Mouse (Mus musculus): ENCODE measurements at regions not wholly inside any gene's neighbourhood (a gene's known extent, or its start where the extent isn't known, plus 50 kb on each side); places are given as distances from the start of the nearest gene placed in this dataset.
"Not testable (repeated sequence)": the region's sequence is repeated elsewhere in the genome, so short reads cannot be mapped to it uniquely, and the experiment has no call there.

GRCm38 (mm10) chr9:41446431-41447203, 285.1 kb upstream of the Ubash3b start:
- no peak for DNase-seq (ENCODE audit: low read depth)

DNA sequence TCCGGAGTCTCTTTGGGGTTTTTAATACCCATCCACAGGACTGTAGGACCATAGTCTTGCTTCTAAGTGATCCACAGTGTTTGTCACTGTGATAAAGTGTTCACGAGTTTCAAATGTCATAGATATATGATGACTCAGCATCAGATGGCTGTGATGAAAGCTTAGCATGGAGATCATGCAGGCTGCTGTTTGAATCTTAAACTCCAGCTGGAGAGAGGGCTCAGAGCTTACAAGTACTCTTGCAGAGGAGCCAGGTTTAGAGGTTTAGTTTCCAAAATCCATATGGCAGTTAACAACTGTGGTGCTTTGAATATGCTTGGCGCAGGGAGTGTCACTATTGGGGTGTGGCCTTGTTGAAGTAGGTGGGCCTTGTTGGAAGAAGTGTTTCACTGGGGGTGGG, 280.9 kb upstream of the Ubash3b start:
- DNase-seq (ENCODE audit: low read depth) = no peak

DNA sequence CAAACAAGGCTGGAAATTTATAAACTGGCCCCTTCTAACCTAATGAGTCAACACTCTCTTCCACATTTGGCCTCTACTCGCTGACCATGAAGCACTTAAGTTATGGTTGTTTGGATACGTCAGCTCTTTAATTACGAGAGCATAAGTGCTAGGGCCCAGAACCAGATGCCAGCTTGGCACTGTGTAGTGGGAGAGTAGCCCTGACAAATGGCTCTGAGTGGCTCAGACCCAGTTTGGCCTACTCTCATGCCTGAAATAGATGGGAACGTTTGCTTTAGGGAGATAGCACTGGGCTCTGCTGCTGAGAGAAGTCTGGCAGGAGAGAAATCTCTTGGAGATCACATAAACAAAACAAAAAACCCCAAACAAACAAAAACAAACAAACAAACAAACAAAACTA, 278.5 kb upstream of the Ubash3b start:
- DNase-seq (ENCODE audit: low read depth) = no peak

- DNase-seq (ENCODE audit: low read depth) = no peak
These were observed 276.6 kb upstream of the Ubash3b start for GRCm38 (mm10) chr9:41438141-41438540.

DNA sequence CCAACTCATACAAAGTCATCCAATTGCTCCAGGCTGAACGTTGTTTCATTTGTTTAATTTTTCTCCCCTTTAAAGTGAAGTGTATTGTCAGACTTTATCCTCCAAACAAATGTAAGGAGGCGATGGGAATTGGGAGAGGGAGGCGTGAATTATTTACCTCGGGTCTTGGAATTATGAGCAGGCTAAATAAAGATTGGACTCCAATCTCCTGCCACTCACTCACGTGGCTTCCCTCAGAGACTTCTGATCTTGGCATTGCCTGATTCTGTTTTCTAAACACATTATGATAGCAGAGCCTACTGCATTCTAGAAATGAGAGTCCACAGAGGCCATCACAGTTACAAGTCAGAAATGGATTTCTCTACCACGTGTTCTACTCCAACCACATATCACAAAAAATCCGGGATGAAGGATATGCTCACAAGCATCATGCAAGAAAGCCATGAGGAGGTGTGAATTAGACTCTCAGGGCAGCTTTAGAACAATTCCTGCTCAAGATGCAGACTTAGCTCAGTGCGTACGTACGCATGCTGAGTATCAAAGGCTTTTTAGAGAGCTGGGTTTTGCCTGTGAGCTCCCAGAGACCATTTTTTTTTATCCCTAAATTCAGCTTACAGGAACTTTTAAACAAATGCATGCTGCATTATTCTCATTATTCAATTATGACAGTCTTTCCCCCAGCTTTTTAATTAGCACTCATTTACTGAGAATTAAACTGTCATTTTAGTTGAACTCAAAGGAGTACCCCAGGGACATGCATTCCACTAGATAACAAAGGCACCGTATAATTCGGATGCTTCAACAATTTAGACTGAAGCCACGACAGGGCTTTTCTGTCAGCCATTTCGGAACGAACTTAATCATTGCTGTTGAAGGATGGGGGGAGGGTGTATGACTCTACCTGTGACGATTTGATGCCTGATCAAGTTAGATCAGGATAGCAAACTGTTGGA, 269.2 kb upstream of the Ubash3b start:
- no peak for DNase-seq (ENCODE audit: low read depth)

DNA sequence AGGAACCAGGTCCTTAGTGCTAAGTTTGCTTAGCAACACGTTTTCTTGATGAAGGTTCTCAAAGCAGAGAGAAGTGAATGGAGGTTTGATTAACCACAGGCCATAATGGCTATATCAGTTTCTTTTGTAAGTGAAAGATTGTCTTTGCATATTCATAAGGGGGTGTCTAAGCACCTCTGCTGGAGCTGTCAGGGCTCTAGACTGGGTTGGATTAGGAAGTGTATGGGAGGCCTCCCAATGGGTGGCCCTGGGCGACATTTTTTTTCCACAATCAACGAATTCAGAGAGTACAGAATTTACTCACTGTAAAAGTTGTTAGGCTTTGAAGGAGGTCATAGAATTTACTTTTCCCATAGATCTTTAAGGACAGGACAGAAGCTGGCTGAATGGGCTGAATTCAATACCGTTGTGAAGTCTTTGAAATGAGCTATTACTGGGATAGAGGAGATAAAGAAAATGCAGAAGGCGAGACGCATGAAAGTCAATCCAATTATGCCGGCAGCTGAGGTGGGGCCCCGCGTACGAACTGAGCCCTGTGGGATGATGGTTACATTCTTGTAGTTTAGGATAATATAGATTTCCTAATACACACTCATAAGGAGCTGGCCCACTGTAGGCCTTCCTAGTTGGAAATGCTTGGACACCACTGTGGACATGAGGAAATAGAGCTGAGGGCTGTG, 268.4 kb upstream of the Ubash3b start:
- DNase-seq (ENCODE audit: low read depth) = no peak

DNA sequence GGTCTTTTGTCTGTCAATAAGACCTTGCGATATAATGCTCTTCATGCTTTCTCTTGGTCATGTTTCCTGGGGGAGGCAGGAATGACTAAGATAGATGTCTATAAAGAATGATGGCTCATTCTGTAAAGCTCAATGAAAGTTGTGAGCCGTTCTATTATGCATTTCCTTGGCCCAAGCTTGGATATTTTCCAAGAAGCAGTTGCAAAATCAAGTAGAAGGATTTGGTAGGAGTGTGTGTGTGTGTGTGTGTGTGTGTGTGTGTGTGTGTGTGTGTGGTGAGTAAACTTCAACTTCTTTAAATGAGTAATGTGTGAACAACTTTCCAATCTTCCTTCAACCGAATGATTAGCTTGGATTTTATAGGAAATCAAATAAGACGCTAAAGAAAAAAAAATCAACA, 267.7 kb upstream of the Ubash3b start:
- DNase-seq (ENCODE audit: low read depth) = no peak

DNA sequence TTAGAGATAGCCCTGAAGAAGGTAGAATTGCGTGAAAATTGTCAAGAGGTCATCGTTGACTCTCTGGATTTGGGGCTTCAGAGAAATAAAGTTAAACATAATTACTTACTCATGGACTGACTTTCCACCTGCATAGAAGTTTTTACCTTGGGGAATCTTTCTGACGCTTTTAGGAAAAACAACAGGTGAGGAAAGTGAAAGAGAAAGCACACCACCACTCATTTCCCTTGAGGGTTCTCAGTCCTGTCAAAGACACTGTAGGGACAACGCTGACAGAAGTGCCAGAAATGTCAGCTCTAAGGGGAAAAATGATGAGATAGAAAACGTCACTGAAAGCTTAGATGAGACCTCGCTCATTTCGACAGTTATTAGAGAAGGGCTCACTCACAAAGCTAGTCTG, 265.2 kb upstream of the Ubash3b start:
- DNase-seq (ENCODE audit: low read depth) = no peak

DNA sequence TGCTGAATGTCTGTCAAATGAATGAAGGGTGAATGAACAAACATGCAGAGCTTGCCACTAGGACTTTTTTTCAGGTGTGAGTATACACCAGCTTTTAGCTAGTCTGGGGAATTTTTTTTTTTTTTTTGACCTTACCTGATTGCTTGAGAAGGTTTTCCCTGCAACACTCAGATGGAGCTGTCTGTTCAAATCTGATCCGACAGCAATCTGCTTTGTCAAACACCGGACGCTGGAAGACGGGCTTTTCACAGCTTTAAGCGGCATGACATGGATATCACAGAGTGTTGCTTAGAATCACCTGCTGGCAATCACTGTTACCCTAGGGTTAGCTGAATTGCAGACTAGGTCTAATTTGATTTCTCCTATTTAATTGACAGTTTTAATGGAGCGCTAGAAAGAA, 263.7 kb upstream of the Ubash3b start:
- no peak for DNase-seq (ENCODE audit: low read depth)

DNA sequence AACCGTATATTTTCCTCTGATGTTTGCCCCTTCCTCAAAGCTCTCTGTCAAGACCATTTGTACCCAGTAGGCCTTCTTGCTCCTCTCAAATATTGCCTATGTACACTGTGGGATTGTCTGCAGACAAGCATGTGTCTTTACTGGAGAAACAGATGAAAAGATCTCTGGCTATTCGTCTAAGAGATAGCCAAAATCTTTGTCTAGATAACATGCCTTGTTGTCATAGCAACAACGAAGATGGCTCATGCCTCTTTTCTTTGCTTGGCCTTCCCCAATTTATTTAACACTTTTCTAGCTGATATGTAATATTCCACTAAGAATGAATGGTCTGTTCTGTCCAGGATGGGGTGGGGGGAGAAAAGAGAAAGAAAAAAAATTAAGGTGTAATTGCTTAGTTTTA, 252.3 kb upstream of the Ubash3b start:
- no peak for DNase-seq (ENCODE audit: low read depth)

- DNase-seq (ENCODE audit: low read depth) = not testable (repeated sequence)
These were observed 251.6 kb upstream of the Ubash3b start for GRCm38 (mm10) chr9:41413091-41413490.

- no peak for DNase-seq (ENCODE audit: low read depth)
These were observed 250.8 kb upstream of the Ubash3b start for GRCm38 (mm10) chr9:41412174-41412757.

DNA sequence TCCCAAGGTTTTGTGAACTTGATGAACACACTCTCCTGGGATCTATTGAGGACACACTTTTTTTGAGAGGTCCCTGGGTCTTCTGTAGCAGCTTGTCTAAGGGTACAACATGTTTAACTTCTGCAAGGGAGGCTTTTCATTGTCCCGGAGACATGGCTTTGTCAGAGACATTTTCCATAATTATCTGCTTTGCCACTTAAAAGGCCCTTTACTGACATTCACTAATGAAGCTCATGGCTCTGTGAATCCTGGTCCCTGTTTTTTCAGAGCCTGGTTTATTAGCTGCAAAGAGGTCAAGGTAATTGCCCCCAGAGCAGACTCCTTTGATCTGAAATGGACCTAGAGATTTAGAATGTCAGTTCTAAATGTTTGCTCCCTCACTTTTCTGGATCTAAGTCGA, 246.8 kb upstream of the Ubash3b start:
- no peak for DNase-seq (ENCODE audit: low read depth)

DNA sequence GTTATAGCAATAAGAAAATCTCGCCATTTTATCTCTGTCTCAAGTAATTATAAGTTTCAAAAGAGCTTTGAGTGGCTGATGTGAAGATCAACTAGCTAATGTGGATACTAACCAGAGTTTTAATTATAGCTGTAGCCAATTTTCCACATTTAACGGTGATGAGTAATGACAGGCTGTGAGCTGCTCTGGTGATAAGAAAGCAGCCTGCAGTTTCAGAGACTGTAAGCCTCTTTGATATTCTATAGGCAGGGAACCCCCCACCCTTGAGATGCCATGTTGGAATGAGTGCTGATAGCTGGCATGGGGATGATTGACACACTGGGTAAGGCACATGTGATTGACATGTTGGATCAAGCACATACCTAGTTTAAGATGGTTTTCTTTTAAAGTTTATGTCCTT, 245.6 kb upstream of the Ubash3b start:
- no peak for DNase-seq (ENCODE audit: low read depth)

DNA sequence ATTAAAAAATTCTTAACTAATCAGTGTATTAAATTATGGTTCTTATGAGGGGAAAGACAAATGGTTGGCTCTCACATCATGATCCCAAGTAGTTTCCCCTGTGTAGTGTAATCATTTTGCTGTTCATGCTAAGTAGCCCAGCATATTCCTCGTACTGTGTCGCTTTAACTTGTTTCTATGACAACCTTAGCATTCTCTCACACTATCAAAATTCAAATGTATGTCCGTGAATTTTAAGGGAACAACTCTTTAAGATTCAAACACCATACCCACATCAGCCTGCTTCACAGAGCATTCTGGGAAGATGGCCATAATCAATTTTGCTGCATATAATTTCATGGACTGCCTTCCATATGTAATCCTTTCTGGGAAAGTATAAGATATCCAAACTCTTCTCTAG, 241.4 kb upstream of the Ubash3b start:
- DNase-seq (ENCODE audit: low read depth) = no peak

GRCm38 (mm10) chr9:41400950-41401349, 239.5 kb upstream of the Ubash3b start:
- no peak for DNase-seq (ENCODE audit: low read depth)

GRCm38 (mm10) chr9:41395471-41395870, 234.0 kb upstream of the Ubash3b start:
- DNase-seq (ENCODE audit: low read depth) = no peak

GRCm38 (mm10) chr9:41391591-41392320, 230.3 kb upstream of the Ubash3b start:
- no peak for DNase-seq (ENCODE audit: low read depth)

DNA sequence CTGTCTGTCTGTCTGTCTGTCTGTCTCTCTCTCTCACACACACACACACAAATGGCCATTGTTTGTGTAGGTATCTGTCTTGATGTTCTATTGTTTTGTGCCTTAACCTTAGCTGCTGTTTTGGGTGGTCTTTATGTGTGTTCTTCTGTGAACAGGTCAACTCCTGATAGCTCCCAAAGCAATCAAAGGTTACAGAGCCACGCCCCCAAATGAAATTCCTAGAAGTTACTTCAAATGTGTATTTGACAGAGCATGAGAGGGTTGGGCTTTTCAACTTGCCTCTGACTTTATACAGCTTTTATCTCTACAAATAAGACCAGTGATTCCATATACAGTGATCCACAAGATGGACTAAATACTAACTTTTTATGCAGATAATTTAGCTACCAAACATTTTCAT, 217.8 kb upstream of the Ubash3b start:
- no peak for DNase-seq (ENCODE audit: low read depth)

DNA sequence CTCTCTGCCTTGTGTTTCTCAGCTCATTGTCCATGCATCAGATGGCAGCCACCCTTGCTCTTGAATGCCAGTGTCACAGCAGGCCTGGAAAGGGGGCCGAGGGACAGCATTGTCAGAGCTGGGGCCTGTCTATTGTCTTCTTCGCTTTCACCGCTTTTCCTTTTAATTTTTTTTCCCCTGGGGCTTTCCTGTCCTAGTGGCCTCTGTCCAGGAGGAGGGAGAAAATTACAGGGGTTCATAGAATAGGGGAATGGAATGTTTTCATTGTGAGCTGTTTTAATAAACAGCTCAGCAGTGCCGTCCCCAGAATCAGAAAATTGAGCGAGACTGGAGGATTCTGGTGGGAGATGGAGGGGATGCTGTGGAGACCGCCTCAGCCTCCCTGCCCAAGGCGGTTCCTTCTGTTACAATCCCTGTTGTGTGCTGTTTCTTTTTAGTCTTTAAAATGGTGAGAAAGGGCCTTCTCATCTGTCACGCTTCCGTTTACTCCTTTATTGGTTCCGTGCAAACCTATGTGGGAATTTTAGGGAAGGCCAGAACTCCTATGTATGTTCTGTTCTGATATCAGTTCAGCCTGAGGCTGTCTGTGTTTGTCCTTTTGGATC, 217.2 kb upstream of the Ubash3b start:
- no peak for DNase-seq (ENCODE audit: low read depth)
